12 mouse cellular contexts compared by ENCODE assay signal in genomic region chr4:123322910-123323309, GRCm38 (mm10). TPM values are rescaled to one million over a fixed set of nuclear protein-coding genes. Genes with fewer than 3 reads are reported as not detected.
DNase-seq lines count a peak whose midpoint lies in the region; ATAC-seq and TF ChIP-seq lines count a peak whose summit lies in the region.
"Not testable (repeated sequence)": the region's sequence is repeated elsewhere in the genome, so short reads cannot be mapped to it uniquely, and the experiment has no call there.
"Had no signal": no experiment of that assay in that cellular context is flagged by ENCODE, and none has a peak within 500 bp of the region (broad histone marks: within the 10 kb centered on the region; RNA-seq: fewer than 3 reads in every experiment).

No protein-coding gene starts in this region.

- ATAC-seq in forebrain, embryonic 12.5 days (ENCODE audit: low FRiP score); heart, embryonic 14.5 days (ENCODE audit: insufficient number of reproducible peaks, insufficient read depth, low FRiP score, low read depth); lung, embryonic 15.5 days (ENCODE audit: borderline replicate concordance, extremely low read depth, low FRiP score, low TSS enrichment); stomach, embryonic 14.5 days (ENCODE audit: insufficient number of reproducible peaks, insufficient read depth, low FRiP score, low read depth): not testable (repeated sequence)
- ATAC-seq in intestine, embryonic 14.5 days (replicated peaks; ENCODE audit: low FRiP score, low TSS enrichment, low read depth): peak; percentile 52; the same call in 1 of the 2 replicates
- ATAC-seq in midbrain, postnatal 0 days (ENCODE audit: low FRiP score): peak; percentile 67

- H3K4me1 ChIP-seq in forebrain, embryonic 12.5 days; heart, embryonic 14.5 days (ENCODE audit: control insufficient read depth in 2 of 2, insufficient read depth in 2 of 2, low read length in 2 of 2); intestine, embryonic 14.5 days (replicated peaks; ENCODE audit: control insufficient read depth, insufficient read depth, low read length); lung, embryonic 15.5 days; midbrain, postnatal 0 days (ENCODE audit: insufficient read depth, low read length); stomach, embryonic 14.5 days (ENCODE audit: control insufficient read depth, insufficient read depth, low read length): not testable (repeated sequence)

- peak; percentile 38 for DNase-seq in ZHBTc4 (ENCODE audit: low read depth, low spot score)
- DNase-seq in intestine, embryonic 14.5 days (ENCODE audit: low spot score); midbrain, postnatal 0 days (ENCODE audit: low spot score): not testable (repeated sequence)
- peak in 1 of 2 experiments; percentile 35 for DNase-seq in left cerebral cortex, adult 2 months (ENCODE audit: extremely low spot score in 1 of 2, low spot score in 2 of 2)

- H3K9me3 ChIP-seq in forebrain, embryonic 12.5 days; heart, embryonic 14.5 days (ENCODE audit: control insufficient read depth, low read length); intestine, embryonic 14.5 days (ENCODE audit: control insufficient read depth, low read length); lung, embryonic 15.5 days; midbrain, postnatal 0 days (ENCODE audit: low read length); stomach, embryonic 14.5 days (ENCODE audit: control insufficient read depth, low read depth, low read length): not testable (repeated sequence)

- WGBS in forebrain, embryonic 12.5 days: 23% methylated on average over 23 of the region's 38 CpGs
- WGBS in heart, embryonic 14.5 days: 7% methylated on average over 15 of the region's 38 CpGs
- 12% methylated on average over 16 of the region's 38 CpGs for WGBS in intestine, embryonic 14.5 days
- 11% methylated on average over 22 of the region's 38 CpGs for WGBS in lung, embryonic 15.5 days
- 20% methylated on average over 14 of the region's 38 CpGs for WGBS in midbrain, postnatal 0 days
- 18% methylated on average over 21 of the region's 38 CpGs for WGBS in stomach, embryonic 14.5 days

- not testable (repeated sequence) for H3K36me3 ChIP-seq in forebrain, embryonic 12.5 days (replicated peaks); heart, embryonic 14.5 days (ENCODE audit: control insufficient read depth, insufficient read depth, low read length); intestine, embryonic 14.5 days (ENCODE audit: control insufficient read depth, insufficient read depth, low read length); lung, embryonic 15.5 days; midbrain, postnatal 0 days (ENCODE audit: insufficient read depth, low read length); stomach, embryonic 14.5 days (ENCODE audit: control insufficient read depth, insufficient read depth, low read length)

- not testable (repeated sequence) for H3K27ac ChIP-seq in forebrain, embryonic 12.5 days; heart, embryonic 14.5 days (replicated peaks in 1 of 2; ENCODE audit: control insufficient read depth in 1 of 2, insufficient read depth in 1 of 2, low read depth in 2 of 2, low read length in 2 of 2); intestine, embryonic 14.5 days (ENCODE audit: low read depth); left cerebral cortex, adult 2 months; lung, embryonic 15.5 days; midbrain, postnatal 0 days (ENCODE audit: low read depth, low read length); stomach, embryonic 14.5 days (ENCODE audit: low read length)

- not testable (repeated sequence) for TF ChIP-seq CTCF in left cerebral cortex, adult 2 months (IDR thresholded peaks at IDR 0.05); midbrain, postnatal 0 days (IDR thresholded peaks at IDR 0.05)

- H3K4me3 ChIP-seq in forebrain, embryonic 12.5 days (replicated peaks): not testable (repeated sequence)
- peak overlapping the region; percentile 12 to 26; a peak in 3 of 4 replicates for H3K4me3 ChIP-seq in heart, embryonic 14.5 days (ENCODE audit: control insufficient read depth in 1 of 2, insufficient read depth in 1 of 2, low read depth in 1 of 2, low read length in 2 of 2)
- peak overlapping the region; percentile 22 for H3K4me3 ChIP-seq in intestine, embryonic 14.5 days (ENCODE audit: low read depth, low read length)
- peak overlapping the region; percentile 33; the same call in 1 of the 2 replicates for H3K4me3 ChIP-seq in left cerebral cortex, adult 2 months
- peak overlapping the region; percentile 26 for H3K4me3 ChIP-seq in lung, embryonic 15.5 days
- H3K4me3 ChIP-seq in midbrain, postnatal 0 days (ENCODE audit: low read depth, low read length): peak overlapping the region; percentile 28; the same call in 1 of the 2 replicates
- H3K4me3 ChIP-seq in stomach, embryonic 14.5 days (ENCODE audit: low read depth, low read length): peak overlapping the region; percentile 11; the same call in 1 of the 2 replicates

- not testable (repeated sequence) for H3K9ac ChIP-seq in forebrain, embryonic 12.5 days; heart, embryonic 14.5 days (ENCODE audit: low read length); intestine, embryonic 14.5 days (ENCODE audit: low read length); lung, embryonic 15.5 days; midbrain, postnatal 0 days (replicated peaks; ENCODE audit: low read length, poor library complexity, severe bottlenecking); stomach, embryonic 14.5 days (replicated peaks; ENCODE audit: low read depth, low read length)

- peaks cover 41% of the 10 kb centered on the region for H3K27me3 ChIP-seq in forebrain, embryonic 12.5 days
- peaks cover 13% of the 10 kb centered on the region for H3K27me3 ChIP-seq in heart, embryonic 14.5 days (ENCODE audit: control insufficient read depth, insufficient read depth, low read length)
- peaks cover 15% of the 10 kb centered on the region for H3K27me3 ChIP-seq in intestine, embryonic 14.5 days (replicated peaks; ENCODE audit: control insufficient read depth, insufficient read depth, low read length)
- H3K27me3 ChIP-seq in lung, embryonic 15.5 days: peaks cover 18% of the 10 kb centered on the region
- H3K27me3 ChIP-seq in midbrain, postnatal 0 days (ENCODE audit: insufficient read depth, low read length); stomach, embryonic 14.5 days (ENCODE audit: control insufficient read depth, insufficient read depth, low read length): not testable (repeated sequence)

- intact Hi-C loops in left cerebral cortex, adult 2 months (cut with DNase I): not testable (repeated sequence)

- H3K4me2 ChIP-seq in forebrain, embryonic 12.5 days: peak overlapping the region; percentile 40
- peak overlapping the region; percentile 56 for H3K4me2 ChIP-seq in heart, embryonic 14.5 days (ENCODE audit: low read length)
- peak overlapping the region; percentile 44 for H3K4me2 ChIP-seq in intestine, embryonic 14.5 days (ENCODE audit: low read length)
- H3K4me2 ChIP-seq in lung, embryonic 15.5 days: peak overlapping the region; percentile 48
- H3K4me2 ChIP-seq in midbrain, postnatal 0 days (ENCODE audit: low read depth, low read length, poor library complexity, severe bottlenecking): peak overlapping the region; percentile 43; the same call in 1 of the 2 replicates
- peak overlapping the region; percentile 40 for H3K4me2 ChIP-seq in stomach, embryonic 14.5 days (replicated peaks; ENCODE audit: low read depth, low read length)

RNA-seq across cellular contexts. Expression of gene Oxct2a, which starts 0.5 kb away (rescaled TPM):
- polyA plus RNA-seq in forebrain, embryonic 12.5 days (2016; fragmentation: Nextera tagmentation; extraction: Ambion mirVana): not detected in 2 replicates
- polyA plus RNA-seq in heart, embryonic 14.5 days (2014; fragmentation: Nextera tagmentation; extraction: Ambion mirVana): not detected in 2 replicates
- polyA plus RNA-seq in intestine, embryonic 14.5 days (2014; fragmentation: Nextera tagmentation; extraction: Ambion mirVana): not detected in 2 replicates
- not detected for total RNA-seq in left cerebral cortex, adult 2 months (2021)
- not detected in 2 replicates for polyA plus RNA-seq in lung, embryonic 15.5 days (2015; fragmentation: Nextera tagmentation; extraction: Ambion mirVana)
- total RNA-seq in midbrain, postnatal 0 days (2014; rRNA removed): not detected in 2 replicates
- 0.17 and 0.21 TPM in 2 replicates for polyA plus RNA-seq in midbrain, postnatal 0 days (2015; fragmentation: Nextera tagmentation; extraction: Ambion mirVana)
- not detected in 2 replicates for polyA plus RNA-seq in stomach, embryonic 14.5 days (2014; fragmentation: Nextera tagmentation; extraction: Ambion mirVana)
- total RNA-seq: heart, postnatal 4 days; left cerebral cortex, postnatal 25 days; neutrophil, adult 5-6 weeks had no signal
- polyA plus RNA-seq: erythroblast, embryonic 14.5 days had no signal

RNA-seq across cellular contexts. Expression of gene Bmp8a, which starts 20.1 kb away (rescaled TPM):
- polyA plus RNA-seq in forebrain, embryonic 12.5 days (2016; fragmentation: Nextera tagmentation; extraction: Ambion mirVana): 0.29 TPM in 1 of 2 replicates, not detected in the other
- not detected in 2 replicates for polyA plus RNA-seq in heart, embryonic 14.5 days (2014; fragmentation: Nextera tagmentation; extraction: Ambion mirVana)
- polyA plus RNA-seq in intestine, embryonic 14.5 days (2014; fragmentation: Nextera tagmentation; extraction: Ambion mirVana): 0.12 and 0.19 TPM in 2 replicates
- under 1 TPM; 0.30 to 0.48 TPM for total RNA-seq in left cerebral cortex, adult 2 months (2021)
- polyA plus RNA-seq in lung, embryonic 15.5 days (2015; fragmentation: Nextera tagmentation; extraction: Ambion mirVana): 0.33 and 0.46 TPM in 2 replicates
- total RNA-seq in midbrain, postnatal 0 days (2014; rRNA removed): 0.09 and 0.44 TPM in 2 replicates
- polyA plus RNA-seq in midbrain, postnatal 0 days (2015; fragmentation: Nextera tagmentation; extraction: Ambion mirVana): 0.23 and 0.58 TPM in 2 replicates
- 0.55 TPM in 1 of 2 replicates, not detected in the other for polyA plus RNA-seq in stomach, embryonic 14.5 days (2014; fragmentation: Nextera tagmentation; extraction: Ambion mirVana)
- total RNA-seq: neutrophil, adult 5-6 weeks had no signal
- polyA plus RNA-seq: erythroblast, embryonic 14.5 days had no signal
